Mouse (Mus musculus) cerebellum, adult 8-10 months (tissue): ENCODE results near the gene Sema5b.
A peak's percentile ranks its signal among the peaks of the same experiment; 100 is the strongest.
"Not testable (repeated sequence)": the region's sequence is repeated elsewhere in the genome, so short reads cannot be mapped to it uniquely, and the experiment has no call there.

ENCODE experiments used
- DNase-seq: peaks from one replicate; pipeline ENCODE4 v3.0.0; 2022

The Sema5b gene

GRCm38 (mm10) chr16:35555596-35556482, 14.9 kb downstream of the Sema5b start:
- no peak for DNase-seq

- no peak for DNase-seq
Observed at GRCm38 (mm10) chr16:35557038-35557437, 16.1 kb downstream of the Sema5b start.

GRCm38 (mm10) chr16:35561541-35561940, 20.6 kb downstream of the Sema5b start:
- DNase-seq, result no peak

GRCm38 (mm10) chr16:35564246-35564905, 23.4 kb downstream of the Sema5b start:
- no peak for DNase-seq

GRCm38 (mm10) chr16:35565601-35566000, 24.7 kb downstream of the Sema5b start:
- not testable (repeated sequence) for DNase-seq

- DNase-seq, result no peak
Observed at GRCm38 (mm10) chr16:35568225-35568880, 27.4 kb downstream of the Sema5b start.

GRCm38 (mm10) chr16:35569347-35569746, 28.4 kb downstream of the Sema5b start:
- no peak for DNase-seq

- no peak for DNase-seq
Observed at GRCm38 (mm10) chr16:35569758-35570157, 28.8 kb downstream of the Sema5b start.

GRCm38 (mm10) chr16:35570627-35571026, 29.7 kb downstream of the Sema5b start:
- no peak for DNase-seq

- DNase-seq, result no peak
Observed at GRCm38 (mm10) chr16:35573586-35573985, 32.6 kb downstream of the Sema5b start.

GRCm38 (mm10) chr16:35577181-35577941, 36.4 kb downstream of the Sema5b start:
- DNase-seq, result peak; percentile 86

GRCm38 (mm10) chr16:35581299-35581698, 40.4 kb downstream of the Sema5b start:
- DNase-seq, result no peak

GRCm38 (mm10) chr16:35583551-35584080, 42.7 kb downstream of the Sema5b start:
- no peak for DNase-seq

GRCm38 (mm10) chr16:35585126-35585694, 44.3 kb downstream of the Sema5b start:
- no peak for DNase-seq

GRCm38 (mm10) chr16:35587046-35587779, 46.3 kb downstream of the Sema5b start:
- DNase-seq, result no peak

GRCm38 (mm10) chr16:35587866-35588465, 47.0 kb downstream of the Sema5b start:
- DNase-seq, result no peak

GRCm38 (mm10) chr16:35588731-35589151, 47.8 kb downstream of the Sema5b start:
- DNase-seq, result no peak

GRCm38 (mm10) chr16:35591756-35592155, 50.8 kb downstream of the Sema5b start:
- DNase-seq, result no peak

GRCm38 (mm10) chr16:35592274-35593065, 51.5 kb downstream of the Sema5b start:
- DNase-seq, result no peak

- DNase-seq, result no peak
Observed at GRCm38 (mm10) chr16:35593474-35593873, 52.5 kb downstream of the Sema5b start.
